Mouse (Mus musculus): ENCODE measurements at regions not wholly inside any gene's neighbourhood (a gene's known extent, or its start where the extent isn't known, plus 50 kb on each side); places are given as distances from the start of the nearest gene placed in this dataset.

DNA sequence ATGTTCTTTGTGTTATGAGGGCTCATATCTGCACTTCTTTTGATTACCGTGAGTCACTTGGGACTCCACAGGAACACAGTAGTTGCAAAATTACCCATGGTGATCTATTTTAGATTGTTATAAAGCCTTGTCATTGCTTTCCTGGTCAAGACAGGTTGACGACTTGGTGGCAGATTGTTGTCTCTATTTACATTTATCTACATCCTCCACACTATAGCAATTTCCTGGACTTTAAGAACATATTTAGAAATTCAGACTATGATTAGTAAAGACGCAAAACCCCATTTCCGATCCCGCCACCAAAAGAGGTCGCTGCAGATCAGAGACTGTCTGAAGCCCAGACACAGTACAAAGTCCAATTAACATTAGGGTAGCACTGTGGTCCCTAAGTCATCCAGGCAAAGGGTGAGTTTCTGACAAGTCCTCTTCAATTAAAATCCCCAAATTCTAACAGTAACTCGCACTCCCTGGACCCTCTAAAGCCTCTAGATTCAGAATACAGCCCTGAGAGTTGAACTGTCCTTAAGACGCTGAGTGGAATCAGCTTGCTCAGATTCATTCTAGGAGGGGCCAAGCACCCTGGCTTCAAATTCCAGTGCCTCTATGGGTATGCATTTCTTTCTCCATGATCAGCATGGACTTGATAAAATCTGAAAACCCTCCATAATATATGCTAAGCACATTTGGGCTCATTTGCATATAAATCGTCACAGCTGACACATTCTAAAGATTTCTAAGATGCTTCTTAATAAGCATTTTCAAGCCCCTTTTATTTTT, 461.9 kb upstream of the BC052040 start:
- DNase-seq (ENCODE audit: low read depth, low spot score), result no peak

- no peak for DNase-seq (ENCODE audit: low read depth, low spot score)
Measured at GRCm38 (mm10) chr2:115120206-115120503, 461.4 kb upstream of the BC052040 start.

DNA sequence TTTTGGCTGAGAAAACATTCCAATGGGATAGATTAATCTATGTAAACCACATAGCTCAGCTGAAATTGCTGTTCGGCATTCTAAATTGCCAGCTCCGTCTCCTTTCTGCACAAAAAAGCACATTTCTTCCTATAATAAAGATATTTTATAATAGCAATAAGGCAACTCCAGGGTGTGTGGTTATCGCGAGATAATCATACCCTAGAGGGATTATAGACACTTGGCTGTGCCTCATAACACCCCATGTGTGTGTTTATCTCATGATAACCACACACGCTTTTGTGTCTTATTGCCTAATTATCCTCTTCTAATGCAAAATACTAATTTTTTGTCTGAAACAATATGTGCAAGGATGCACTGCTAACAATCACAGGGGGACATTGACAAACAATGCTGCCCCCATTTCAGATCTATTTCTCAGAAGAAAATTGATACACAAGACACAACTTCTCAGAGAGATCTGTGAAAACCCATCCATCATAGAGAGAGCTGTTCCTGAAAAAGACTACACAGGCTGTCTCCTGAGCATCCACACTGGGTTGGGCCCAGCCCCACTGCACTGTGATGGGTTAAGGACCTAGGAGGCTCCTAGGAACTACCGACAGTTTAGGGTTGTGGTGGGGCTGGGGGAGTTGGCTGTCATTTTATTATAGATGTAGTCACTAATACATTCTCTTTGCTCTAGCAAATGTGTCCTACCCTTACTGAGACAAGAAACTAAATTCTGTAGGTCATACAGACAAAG, 454.7 kb upstream of the BC052040 start:
- no peak for DNase-seq (ENCODE audit: low read depth, low spot score)

- no peak for DNase-seq (ENCODE audit: low read depth, low spot score)
Measured at GRCm38 (mm10) chr2:115131746-115132145, 449.8 kb upstream of the BC052040 start.

DNA sequence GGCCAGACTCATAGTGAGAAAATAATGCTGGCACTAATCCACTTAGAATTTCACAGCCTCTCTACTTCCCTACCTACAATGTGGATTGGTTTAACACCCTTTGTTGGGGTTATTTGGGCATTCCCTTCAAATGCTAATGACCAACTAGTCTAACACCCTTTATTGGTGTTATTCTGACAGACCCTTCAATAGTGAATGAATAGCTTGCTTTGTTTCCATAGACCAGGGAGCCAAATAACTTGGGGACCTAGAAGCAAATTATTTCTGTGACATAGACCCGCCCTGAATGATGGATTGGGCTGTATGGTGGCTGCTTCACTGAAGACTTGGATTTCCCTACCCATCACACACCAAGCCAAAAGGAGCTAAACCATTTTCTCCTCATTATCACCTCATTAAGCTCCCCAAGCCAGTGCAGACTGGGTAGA, 449.3 kb upstream of the BC052040 start:
- DNase-seq (ENCODE audit: low read depth, low spot score), result no peak

DNA sequence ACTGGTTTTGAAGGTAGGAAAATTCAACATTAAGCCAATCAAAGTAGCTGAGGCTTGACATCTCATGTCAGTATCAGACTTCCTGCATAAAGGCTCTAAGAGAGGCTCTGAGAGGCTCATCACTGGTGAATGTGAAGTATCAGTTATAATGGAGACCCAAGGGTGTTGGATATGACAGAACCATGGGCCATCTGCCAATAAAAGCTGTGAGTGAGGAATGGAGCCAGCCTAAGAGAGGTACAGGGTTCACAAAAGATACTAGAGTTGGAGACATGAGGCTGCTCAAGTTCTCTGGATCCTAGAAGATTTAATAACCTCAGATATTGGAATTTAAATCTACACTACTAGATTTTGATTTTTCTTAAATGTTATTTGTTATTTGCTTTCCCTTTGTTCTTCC, 440.1 kb upstream of the BC052040 start:
- no peak for DNase-seq (ENCODE audit: low read depth, low spot score)

GRCm38 (mm10) chr2:115172111-115172510, 409.4 kb upstream of the BC052040 start:
- no peak for DNase-seq (ENCODE audit: low read depth, low spot score)

DNA sequence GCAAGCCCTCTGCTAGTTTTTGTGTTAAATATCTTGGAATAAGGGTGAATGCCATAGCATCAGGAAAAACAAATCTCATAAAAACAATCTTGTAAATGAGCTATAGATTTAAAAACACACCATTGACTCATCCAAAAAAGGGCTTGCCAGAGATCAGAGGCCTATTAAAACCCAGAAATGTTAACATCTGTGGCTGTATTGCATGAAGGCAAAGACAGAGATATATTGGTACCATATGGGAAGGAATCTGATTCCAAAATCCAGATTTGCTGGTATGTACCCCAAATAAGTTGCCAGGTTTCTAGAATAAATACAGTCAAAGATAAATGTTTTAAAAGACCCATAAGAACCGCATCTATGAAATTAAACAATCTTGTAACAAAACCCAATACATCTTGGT, 404.4 kb upstream of the BC052040 start:
- DNase-seq (ENCODE audit: low read depth, low spot score), result no peak

- DNase-seq (ENCODE audit: low read depth, low spot score), result no peak
Measured at GRCm38 (mm10) chr2:115177896-115178295, 403.6 kb upstream of the BC052040 start.

DNA sequence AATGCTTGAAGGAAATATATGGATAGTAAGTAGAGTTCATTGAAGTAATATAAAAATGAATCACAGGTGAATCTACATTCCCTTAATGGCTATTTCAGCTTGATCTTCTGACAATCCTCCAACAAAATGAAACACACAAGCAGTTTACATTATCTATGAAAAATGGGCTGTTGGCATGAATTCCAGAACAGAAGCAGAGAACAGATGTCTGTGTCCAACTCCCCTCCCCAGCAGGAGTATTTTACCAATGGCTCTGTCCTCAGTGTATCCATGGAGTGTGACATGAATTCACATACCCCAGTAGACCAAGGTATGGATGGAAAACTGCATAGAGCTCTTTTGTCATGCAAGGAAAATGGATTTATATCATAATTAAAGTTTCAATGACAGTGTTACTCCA, 370.3 kb upstream of the BC052040 start:
- DNase-seq (ENCODE audit: low read depth, low spot score), result no peak

- no peak for DNase-seq (ENCODE audit: low read depth, low spot score)
Measured at GRCm38 (mm10) chr2:115213181-115213970, 368.1 kb upstream of the BC052040 start.

DNA sequence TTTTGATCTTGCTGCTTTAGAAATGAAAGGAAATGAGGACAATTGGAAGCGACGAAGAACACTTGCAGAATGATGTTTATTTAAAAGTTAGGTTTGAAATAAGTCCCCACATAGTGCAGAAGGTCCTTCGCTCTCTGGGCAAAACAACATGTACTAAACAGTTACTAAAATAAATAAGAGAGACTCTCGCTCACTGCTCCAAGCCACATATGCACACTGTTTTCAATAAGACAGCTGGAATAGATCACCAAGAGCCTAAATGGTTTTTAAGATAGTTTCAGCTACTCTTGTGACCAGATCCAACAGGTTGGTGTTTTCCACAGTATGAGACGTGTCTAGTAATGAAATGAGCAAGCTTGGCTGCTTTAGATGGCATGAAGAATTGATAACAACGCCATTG, 367.2 kb upstream of the BC052040 start:
- no peak for DNase-seq (ENCODE audit: low read depth, low spot score)

DNA sequence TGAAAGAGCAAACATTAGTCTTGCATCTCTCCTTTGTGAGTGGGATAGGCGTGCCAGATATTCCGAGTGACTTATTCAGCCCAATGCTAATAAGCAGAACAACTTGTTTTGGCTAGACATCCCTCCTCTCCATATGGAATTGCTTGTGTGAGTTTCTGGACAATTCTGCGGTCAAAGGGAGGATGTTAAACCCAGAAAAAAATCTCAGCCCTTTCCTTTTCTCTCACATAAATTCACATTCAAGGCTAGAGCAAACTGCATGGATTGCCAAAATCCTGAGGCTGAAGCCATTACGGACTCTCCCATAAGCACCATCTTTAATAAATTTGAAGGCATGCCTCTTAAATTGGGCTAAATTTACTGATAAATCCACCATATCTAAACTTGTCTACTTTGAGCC, 351.5 kb upstream of the BC052040 start:
- DNase-seq (ENCODE audit: low read depth, low spot score), result no peak

DNA sequence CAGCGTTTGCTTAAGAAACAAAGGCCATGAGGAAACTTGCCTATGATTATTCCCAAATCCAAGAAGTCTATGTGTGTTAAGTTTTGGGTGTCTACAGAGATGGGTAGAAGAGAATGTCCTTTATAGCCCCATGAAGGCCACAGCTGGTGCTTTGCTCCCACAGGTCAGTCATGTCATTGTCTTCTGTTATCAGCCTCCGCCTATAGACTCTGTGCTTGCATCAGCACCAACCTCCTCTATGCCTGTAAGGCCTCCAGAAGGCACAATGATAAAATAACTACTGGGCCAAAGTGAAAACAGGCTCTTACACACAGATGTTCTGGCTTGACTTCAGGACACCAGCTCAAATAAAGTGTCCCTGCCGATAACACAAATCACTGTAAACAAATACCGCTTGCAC, 333.8 kb upstream of the BC052040 start:
- no peak for DNase-seq (ENCODE audit: low read depth, low spot score)

DNA sequence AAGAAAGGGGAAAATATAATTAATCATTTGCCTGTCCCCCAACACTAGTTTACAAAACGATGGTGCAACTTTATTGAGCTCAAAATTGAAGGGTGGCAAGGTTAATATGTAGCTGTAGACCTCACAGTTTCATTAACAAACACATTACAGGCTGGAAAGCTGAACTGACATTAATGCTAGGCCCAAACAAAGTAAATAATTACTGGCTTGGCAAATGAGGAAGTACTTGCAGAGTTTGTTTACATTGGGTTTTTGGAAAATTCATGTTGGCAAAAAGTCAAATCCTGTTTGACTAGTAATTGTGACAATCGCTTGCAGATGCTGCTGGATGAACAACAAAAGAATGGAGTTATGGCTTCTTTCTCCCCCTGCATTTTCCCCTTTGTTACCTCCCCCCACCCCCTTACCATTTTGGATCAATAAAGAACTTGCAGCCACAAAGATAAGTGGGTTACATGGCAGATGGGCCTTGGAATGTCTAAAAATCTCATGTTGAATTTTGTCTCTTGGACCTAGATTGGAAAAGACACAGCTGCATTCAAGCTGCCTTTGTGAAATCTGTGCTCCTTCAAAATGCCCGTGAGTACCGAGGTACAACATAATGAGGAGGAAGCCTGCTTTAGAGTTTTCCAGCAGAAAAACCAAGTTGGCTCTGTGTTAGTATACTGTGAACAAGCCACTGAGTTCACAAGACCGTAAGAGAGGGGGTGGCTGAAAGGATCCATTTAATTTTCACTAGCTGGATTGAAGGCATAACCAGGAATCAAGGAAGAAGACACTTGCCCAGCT, 331.3 kb upstream of the BC052040 start:
- DNase-seq (ENCODE audit: low read depth, low spot score), result no peak

- no peak for DNase-seq (ENCODE audit: low read depth, low spot score)
Measured at GRCm38 (mm10) chr2:115257391-115257790, 324.1 kb upstream of the BC052040 start.

GRCm38 (mm10) chr2:115268247-115268646, 313.3 kb upstream of the BC052040 start:
- DNase-seq (ENCODE audit: low read depth, low spot score), result no peak

- no peak for DNase-seq (ENCODE audit: low read depth, low spot score)
Measured at GRCm38 (mm10) chr2:115277421-115277820, 304.1 kb upstream of the BC052040 start.

- DNase-seq (ENCODE audit: low read depth, low spot score), result no peak
Measured at GRCm38 (mm10) chr2:115293020-115293419, 288.5 kb upstream of the BC052040 start.

- no peak for DNase-seq (ENCODE audit: low read depth, low spot score)
Measured at GRCm38 (mm10) chr2:115297463-115297862, 284.1 kb upstream of the BC052040 start.

GRCm38 (mm10) chr2:115307248-115307647, 274.3 kb upstream of the BC052040 start:
- no peak for DNase-seq (ENCODE audit: low read depth, low spot score)

Data from ES-CJ7 (cell line).